Comparison of ENCODE assay signal across 27 mouse cellular contexts in genomic region chr11:85961498-85961897, GRCm38 (mm10).
DNase-seq lines count a peak whose midpoint lies in the region; ATAC-seq lines count a peak whose summit lies in the region.
"Had no signal": no experiment of that assay in that cellular context is flagged by ENCODE, and none has a peak within 500 bp of the region (broad histone marks: within the 10 kb centered on the region; RNA-seq: fewer than 3 reads in every experiment).

No protein-coding gene starts in this region.

- H3K4me1 ChIP-seq in kidney, embryonic 14.5 days (ENCODE audit: control insufficient read depth, insufficient read depth, low read length) = 0 out of 2 replicates have a peak, but pooled peaks cover 5% of the 10 kb centered on the region
- peaks cover 36% of the 10 kb centered on the region for H3K4me1 ChIP-seq in limb, embryonic 12.5 days (replicated peaks)
- H3K4me1 ChIP-seq: embryonic facial prominence, embryonic 10.5 days; forebrain, embryonic 12.5 days; forebrain, embryonic 15.5 days; hindbrain, embryonic 10.5 days; hindbrain, embryonic 13.5 days had no signal

- WGBS in kidney, embryonic 14.5 days = 37% methylated on average over 9 of the region's 9 CpGs
- 12% methylated on average over 9 of the region's 9 CpGs for WGBS in limb, embryonic 12.5 days

- no peak for ATAC-seq in kidney, embryonic 14.5 days (ENCODE audit: low FRiP score, low TSS enrichment)
- no peak for ATAC-seq in limb, embryonic 12.5 days (ENCODE audit: insufficient number of reproducible peaks, insufficient read depth, low FRiP score, low TSS enrichment, low read depth)
- ATAC-seq: forebrain, embryonic 15.5 days; hindbrain, embryonic 16.5 days; inflammation-experienced regulatory T-cells, adult 6 months; Patski had no signal

- DNase-seq in kidney, postnatal 4 days = no peak
- peak; percentile 58 for DNase-seq in hindlimb bud, embryonic 11.5 days (ENCODE audit: extremely low spot score, low read depth, low spot score)
- no peak for DNase-seq in left cerebral cortex, adult 9 months (ENCODE audit: low spot score in 2 of 2)
- no peak for DNase-seq in heart, postnatal 25 days (ENCODE audit: low spot score)
- DNase-seq: adrenal gland, postnatal 10 days; adrenal gland, postnatal 36 days; cerebellum, adult 18-20 months; cerebellum, adult 9-10 months; cerebellum, postnatal 14 days; embryo, embryonic 11 days; gastrocnemius, postnatal 10 days; gastrocnemius, postnatal 36 days; heart, adult 2 months; heart, postnatal 36 days had no signal

- no peak overlapping the region for H3K9ac ChIP-seq in kidney, embryonic 14.5 days (ENCODE audit: low read depth, low read length)
- no peak overlapping the region for H3K9ac ChIP-seq in limb, embryonic 12.5 days (replicated peaks)
- H3K9ac ChIP-seq: embryonic facial prominence, embryonic 13.5 days; forebrain, embryonic 12.5 days; forebrain, embryonic 15.5 days; hindbrain, embryonic 13.5 days had no signal

- H3K27me3 ChIP-seq in kidney, embryonic 14.5 days (ENCODE audit: control insufficient read depth, insufficient read depth, low read length) = no peaks in the 10 kb centered on the region; the same call in 1 of the 2 replicates
- H3K27me3 ChIP-seq in limb, embryonic 12.5 days = no peaks in the 10 kb centered on the region
- H3K27me3 ChIP-seq: embryonic facial prominence, embryonic 13.5 days; forebrain, embryonic 12.5 days; forebrain, embryonic 15.5 days had no signal

- intact Hi-C loops in heart, postnatal 25 days (cut with DNase I) = no loop called here

- peak overlapping the region; percentile 17; the same call in 1 of the 2 replicates for H3K27ac ChIP-seq in kidney, embryonic 14.5 days (ENCODE audit: low read depth, low read length)
- H3K27ac ChIP-seq in limb, embryonic 12.5 days = peak overlapping the region; percentile 83
- H3K27ac ChIP-seq: embryonic facial prominence, embryonic 10.5 days; embryonic facial prominence, embryonic 13.5 days; forebrain, embryonic 12.5 days; forebrain, embryonic 15.5 days; heart, adult 2 months; hindbrain, embryonic 10.5 days; hindbrain, embryonic 13.5 days had no signal

- no peaks in the 10 kb centered on the region for H3K9me3 ChIP-seq in kidney, embryonic 14.5 days (ENCODE audit: control insufficient read depth, low read length)
- H3K9me3 ChIP-seq in limb, embryonic 12.5 days = no peaks in the 10 kb centered on the region
- H3K9me3 ChIP-seq: embryonic facial prominence, embryonic 10.5 days; embryonic facial prominence, embryonic 13.5 days; forebrain, embryonic 12.5 days; forebrain, embryonic 15.5 days; hindbrain, embryonic 10.5 days; hindbrain, embryonic 13.5 days had no signal

- no peaks in the 10 kb centered on the region for H3K36me3 ChIP-seq in kidney, embryonic 14.5 days (ENCODE audit: control insufficient read depth, insufficient read depth, low read length)
- no peaks in the 10 kb centered on the region for H3K36me3 ChIP-seq in limb, embryonic 12.5 days
- H3K36me3 ChIP-seq: embryonic facial prominence, embryonic 10.5 days; embryonic facial prominence, embryonic 13.5 days; forebrain, embryonic 12.5 days; forebrain, embryonic 15.5 days; hindbrain, embryonic 10.5 days; hindbrain, embryonic 13.5 days had no signal

- H3K4me2 ChIP-seq in kidney, embryonic 14.5 days (replicated peaks; ENCODE audit: low read depth, low read length) = no peak overlapping the region; the same call in 1 of the 2 replicates
- H3K4me2 ChIP-seq in limb, embryonic 12.5 days = peak overlapping the region; percentile 37
- H3K4me2 ChIP-seq: embryonic facial prominence, embryonic 13.5 days; forebrain, embryonic 12.5 days; forebrain, embryonic 15.5 days; heart, embryonic 11.5 days; hindbrain, embryonic 13.5 days had no signal

- H3K4me3 ChIP-seq in kidney, embryonic 14.5 days (ENCODE audit: low read length) = no peak overlapping the region
- H3K4me3 ChIP-seq in limb, embryonic 12.5 days (replicated peaks) = no peak overlapping the region
- H3K4me3 ChIP-seq: embryonic facial prominence, embryonic 10.5 days; embryonic facial prominence, embryonic 13.5 days; erythroblast, embryonic 14.5 days; forebrain, embryonic 12.5 days; forebrain, embryonic 15.5 days; heart, adult 2 months; hindbrain, embryonic 10.5 days; hindbrain, embryonic 13.5 days had no signal
